In the genomic region with DNA sequence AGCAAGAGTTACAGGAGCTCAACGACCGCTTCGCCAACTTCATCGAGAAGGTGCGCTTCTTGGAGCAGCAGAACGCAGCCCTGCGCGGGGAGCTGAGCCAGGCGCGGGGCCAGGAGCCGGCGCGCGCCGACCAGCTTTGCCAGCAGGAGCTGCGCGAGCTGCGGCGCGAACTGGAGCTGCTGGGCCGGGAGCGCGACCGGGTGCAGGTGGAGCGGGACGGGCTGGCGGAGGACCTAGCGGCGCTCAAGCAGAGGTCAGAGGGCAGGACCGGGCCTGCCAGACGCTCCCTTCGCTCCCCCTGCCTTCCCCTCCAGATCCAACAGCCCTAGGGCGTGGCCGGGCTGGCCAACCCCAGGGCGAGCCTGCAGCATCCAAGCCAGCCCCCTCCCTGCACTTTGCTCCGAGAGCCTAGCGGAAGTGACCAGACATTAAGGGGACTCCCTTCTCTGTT, we compare ENCODE assay signal across 9 mouse cellular contexts. TPM values are rescaled to one million over a fixed set of nuclear protein-coding genes. Genes with fewer than 3 reads are reported as not detected.
DNase-seq lines count a peak whose midpoint lies in the region; ATAC-seq and TF ChIP-seq lines count a peak whose summit lies in the region.
"Had no signal": no experiment of that assay in that cellular context is flagged by ENCODE, and none has a peak within 500 bp of the region (broad histone marks: within the 10 kb centered on the region; RNA-seq: fewer than 3 reads in every experiment).

No protein-coding gene starts in this region.

- H3K27me3 ChIP-seq in megakaryocyte, embryonic 14.5 days (replicated peaks): peaks cover 93% of the 10 kb centered on the region
- H3K27me3 ChIP-seq in heart, embryonic 15.5 days: peaks cover 92% of the 10 kb centered on the region
- peaks cover 86% of the 10 kb centered on the region for H3K27me3 ChIP-seq in limb, embryonic 13.5 days

- peak overlapping the region; percentile 44 for H3K9ac ChIP-seq in heart, embryonic 15.5 days
- H3K9ac ChIP-seq in limb, embryonic 13.5 days: peak overlapping the region; percentile 57

- peaks cover 8% of the 10 kb centered on the region for H3K9me3 ChIP-seq in megakaryocyte, embryonic 14.5 days
- H3K9me3 ChIP-seq in heart, embryonic 15.5 days (replicated peaks): no peaks in the 10 kb centered on the region
- no peaks in the 10 kb centered on the region for H3K9me3 ChIP-seq in limb, embryonic 13.5 days

- peaks cover 40% of the 10 kb centered on the region for H3K4me1 ChIP-seq in megakaryocyte, embryonic 14.5 days
- peaks cover 26% of the 10 kb centered on the region for H3K4me1 ChIP-seq in heart, embryonic 15.5 days (replicated peaks)
- H3K4me1 ChIP-seq in limb, embryonic 13.5 days: peaks cover 33% of the 10 kb centered on the region
- H3K4me1 ChIP-seq in olfactory bulb, adult 2 months (ENCODE audit: control insufficient read depth, insufficient read depth, low read length): peaks cover 22% of the 10 kb centered on the region

- no peak for TF ChIP-seq POLR2A in olfactory bulb, adult 2 months (IDR thresholded peaks at IDR 0.05; ENCODE audit: insufficient read depth, low read depth, low read length)

- H3K4me2 ChIP-seq in heart, embryonic 15.5 days: peak overlapping the region; percentile 88
- peak overlapping the region; percentile 68 for H3K4me2 ChIP-seq in limb, embryonic 13.5 days (replicated peaks)

- DNase-seq in adrenal gland, adult 2 months: peak; percentile 48
- DNase-seq in adrenal gland, adult 18-20 months (ENCODE audit: low spot score in 2 of 2): no peak
- no peak for DNase-seq in urinary bladder, adult 18-20 months (ENCODE audit: low spot score in 2 of 2)

- no peak for TF ChIP-seq CTCF in olfactory bulb, adult 2 months (IDR thresholded peaks at IDR 0.05; ENCODE audit: insufficient read depth, low read depth, low read length)

- under 1% methylated on average over 33 of the region's 37 CpGs for whole genome bisulfite sequencing in heart, embryonic 15.5 days
- under 1% methylated on average over 37 of the region's 37 CpGs for WGBS in limb, embryonic 13.5 days
- under 1% methylated on average over 37 of the region's 37 CpGs for WGBS in olfactory bulb, adult 2 months

- H3K36me3 ChIP-seq in megakaryocyte, embryonic 14.5 days (replicated peaks; ENCODE audit: low read length): no peaks in the 10 kb centered on the region
- no peaks in the 10 kb centered on the region for H3K36me3 ChIP-seq in heart, embryonic 15.5 days
- no peaks in the 10 kb centered on the region for H3K36me3 ChIP-seq in limb, embryonic 13.5 days

- no peak overlapping the region for H3K27ac ChIP-seq in heart, embryonic 15.5 days
- no peak overlapping the region for H3K27ac ChIP-seq in limb, embryonic 13.5 days
- no peak overlapping the region for H3K27ac ChIP-seq in olfactory bulb, adult 2 months (ENCODE audit: insufficient read depth, low read depth, low read length)

- ATAC-seq in megakaryocyte, adult 5-6 weeks (ENCODE audit: poor library complexity, severe bottlenecking): no peak; the same call in 1 of the 2 replicates
- ATAC-seq in heart, embryonic 15.5 days (replicated peaks; ENCODE audit: insufficient number of reproducible peaks, insufficient read depth, low FRiP score, low read depth): no peak
- ATAC-seq in limb, embryonic 13.5 days (ENCODE audit: low FRiP score, low read depth): no peak

- peak overlapping the region; percentile 87 for H3K4me3 ChIP-seq in megakaryocyte, embryonic 14.5 days (replicated peaks)
- H3K4me3 ChIP-seq in heart, embryonic 15.5 days: peak overlapping the region; percentile 49
- peak overlapping the region; percentile 43 for H3K4me3 ChIP-seq in limb, embryonic 13.5 days
- peak overlapping the region; percentile 8 for H3K4me3 ChIP-seq in olfactory bulb, adult 2 months (ENCODE audit: insufficient read depth, low read depth, low read length)

RNA-seq across cellular contexts. Expression of a gene that starts 0.6 kb away (rescaled TPM):
- total RNA-seq in adrenal gland, adult 2 months (2021): under 1 TPM; 0.43 to 0.86 TPM
- polyA plus RNA-seq in adrenal gland, adult 2 months (2012; rRNA removed): 2.4 and 8.5 TPM in 2 replicates
- under 1 TPM; 0.51 to 0.56 TPM for total RNA-seq in adrenal gland, adult 18-20 months (2021)
- not detected in 2 replicates for polyA plus RNA-seq in megakaryocyte, embryonic 14.5 days (2012; ENCODE audit: insufficient read depth, low replicate concordance)
- not detected in 2 replicates for total RNA-seq in megakaryocyte, adult 5-6 weeks (2015)
- not detected in 2 replicates for total RNA-seq in megakaryocyte, adult 5-6 weeks (2017)
- 1.1 and 12.9 TPM in 2 replicates for polyA plus RNA-seq in heart, embryonic 15.5 days (2015; fragmentation: Nextera tagmentation; extraction: Ambion mirVana)
- 1.0 and 1.2 TPM in 2 replicates for polyA plus RNA-seq in limb, embryonic 13.5 days (2015; fragmentation: Nextera tagmentation; extraction: Ambion mirVana)
- polyA plus RNA-seq in olfactory bulb, adult 2 months (2012; ENCODE audit: insufficient read depth, insufficient read length, low replicate concordance, missing spikeins): not detected in 2 replicates

RNA-seq across cellular contexts. Expression of a gene that starts 18.8 kb away (rescaled TPM):
- total RNA-seq in adrenal gland, adult 2 months (2021): under 1 TPM; 0.73 to 0.78 TPM
- polyA plus RNA-seq in adrenal gland, adult 2 months (2012; rRNA removed): 2.8 and 5.2 TPM in 2 replicates
- not detected for total RNA-seq in adrenal gland, adult 18-20 months (2021)
- polyA plus RNA-seq in megakaryocyte, embryonic 14.5 days (2012; ENCODE audit: insufficient read depth, low replicate concordance): 27.8 and 75.4 TPM in 2 replicates
- total RNA-seq in megakaryocyte, adult 5-6 weeks (2015): 27.1 and 37.2 TPM in 2 replicates
- total RNA-seq in megakaryocyte, adult 5-6 weeks (2017): 27.9 and 28.3 TPM in 2 replicates
- polyA plus RNA-seq in heart, embryonic 15.5 days (2015; fragmentation: Nextera tagmentation; extraction: Ambion mirVana): 26.8 and 27.9 TPM in 2 replicates
- polyA plus RNA-seq in limb, embryonic 13.5 days (2015; fragmentation: Nextera tagmentation; extraction: Ambion mirVana): 36.2 and 37.5 TPM in 2 replicates
- polyA plus RNA-seq in olfactory bulb, adult 2 months (2012; ENCODE audit: insufficient read depth, insufficient read length, low replicate concordance, missing spikeins): not detected in 2 replicates

RNA-seq across cellular contexts. Expression of a gene that starts 25.8 kb away (rescaled TPM):
- 100 to 1,000 TPM; 270 to 284 TPM for total RNA-seq in adrenal gland, adult 2 months (2021)
- polyA plus RNA-seq in adrenal gland, adult 2 months (2012; rRNA removed): 205 and 318 TPM in 2 replicates
- 100 to 1,000 TPM; 235 to 284 TPM for total RNA-seq in adrenal gland, adult 18-20 months (2021)
- polyA plus RNA-seq in megakaryocyte, embryonic 14.5 days (2012; ENCODE audit: insufficient read depth, low replicate concordance): 62.0 and 103 TPM in 2 replicates
- 232 and 270 TPM in 2 replicates for total RNA-seq in megakaryocyte, adult 5-6 weeks (2015)
- 124 and 128 TPM in 2 replicates for total RNA-seq in megakaryocyte, adult 5-6 weeks (2017)
- 117 and 139 TPM in 2 replicates for polyA plus RNA-seq in heart, embryonic 15.5 days (2015; fragmentation: Nextera tagmentation; extraction: Ambion mirVana)
- 143 and 149 TPM in 2 replicates for polyA plus RNA-seq in limb, embryonic 13.5 days (2015; fragmentation: Nextera tagmentation; extraction: Ambion mirVana)
- not detected in 2 replicates for polyA plus RNA-seq in olfactory bulb, adult 2 months (2012; ENCODE audit: insufficient read depth, insufficient read length, low replicate concordance, missing spikeins)

RNA-seq across cellular contexts. Expression of a gene that starts 32.1 kb away (rescaled TPM):
- not detected for total RNA-seq in adrenal gland, adult 2 months (2021)
- polyA plus RNA-seq in adrenal gland, adult 2 months (2012; rRNA removed): not detected in 2 replicates
- total RNA-seq in adrenal gland, adult 18-20 months (2021): not detected
- not detected in 2 replicates for polyA plus RNA-seq in megakaryocyte, embryonic 14.5 days (2012; ENCODE audit: insufficient read depth, low replicate concordance)
- not detected in 2 replicates for total RNA-seq in megakaryocyte, adult 5-6 weeks (2015)
- total RNA-seq in megakaryocyte, adult 5-6 weeks (2017): not detected in 2 replicates
- 0.15 and 0.26 TPM in 2 replicates for polyA plus RNA-seq in heart, embryonic 15.5 days (2015; fragmentation: Nextera tagmentation; extraction: Ambion mirVana)
- not detected in 2 replicates for polyA plus RNA-seq in limb, embryonic 13.5 days (2015; fragmentation: Nextera tagmentation; extraction: Ambion mirVana)
- not detected in 2 replicates for polyA plus RNA-seq in olfactory bulb, adult 2 months (2012; ENCODE audit: insufficient read depth, insufficient read length, low replicate concordance, missing spikeins)
- polyA plus RNA-seq: frontal cortex, adult 2 months had no signal

RNA-seq across cellular contexts. Expression of a gene that starts 37.4 kb away (rescaled TPM):
- 1 to 10 TPM; 3.2 to 4.4 TPM for total RNA-seq in adrenal gland, adult 2 months (2021)
- polyA plus RNA-seq in adrenal gland, adult 2 months (2012; rRNA removed): 0.29 and 0.31 TPM in 2 replicates
- 1 to 10 TPM; 2.5 to 8.4 TPM for total RNA-seq in adrenal gland, adult 18-20 months (2021)
- not detected in 2 replicates for polyA plus RNA-seq in megakaryocyte, embryonic 14.5 days (2012; ENCODE audit: insufficient read depth, low replicate concordance)
- total RNA-seq in megakaryocyte, adult 5-6 weeks (2015): not detected in 2 replicates
- total RNA-seq in megakaryocyte, adult 5-6 weeks (2017): 0.11 TPM in 1 of 2 replicates, not detected in the other
- polyA plus RNA-seq in heart, embryonic 15.5 days (2015; fragmentation: Nextera tagmentation; extraction: Ambion mirVana): 0.55 and 1.0 TPM in 2 replicates
- 0.83 and 1.0 TPM in 2 replicates for polyA plus RNA-seq in limb, embryonic 13.5 days (2015; fragmentation: Nextera tagmentation; extraction: Ambion mirVana)
- not detected in 2 replicates for polyA plus RNA-seq in olfactory bulb, adult 2 months (2012; ENCODE audit: insufficient read depth, insufficient read length, low replicate concordance, missing spikeins)
- polyA plus RNA-seq: frontal cortex, adult 2 months had no signal

Comparison
In these comparisons a context has a peak if more than half of its experiments do, and no peak if none do; other contexts are left out.
1. H3K4me3 ChIP-seq: peak in every context shown above with its lines; median percentile 87 in megakaryocyte, embryonic 14.5 days; 49 in heart, embryonic 15.5 days; 43 in limb, embryonic 13.5 days; 8 in olfactory bulb, adult 2 months.
2. RNA of a gene that starts 25.8 kb away (polyA plus RNA-seq): 205 to 318 TPM in adrenal gland, adult 2 months, 143 to 149 TPM in limb, embryonic 13.5 days, 117 to 139 TPM in heart, embryonic 15.5 days and 62.0 to 103 TPM in megakaryocyte, embryonic 14.5 days; not detected in olfactory bulb, adult 2 months; every median in the first group is over 10 times any median in the second.